Mouse (Mus musculus) liver, embryonic 16.5 days (tissue): ENCODE measurements around the gene Aff2. TPM values are rescaled to one million over a fixed set of nuclear protein-coding genes. Genes with fewer than 3 reads are reported as not detected.

Source experiments
- ATAC-seq: fragments of 200-750 bp; cut with Nextera tagmentation; 2 replicates; pipeline ENCODE4 v1.8.0; 2017; ENCODE audit warnings: low read depth, mild to moderate bottlenecking, moderate number of reproducible peaks, moderate library complexity
- H3K27ac ChIP-seq: fragments of 300-500 bp; sonication (generic); 2 replicates; pipeline ENCODE4 v1.5.1; 2014; ENCODE audit warnings: mild to moderate bottlenecking, low read length
- H3K27me3 ChIP-seq: fragments of 300-500 bp; sonication (generic); 2 replicates; pipeline ENCODE4 v1.6.1; 2014; ENCODE audit warnings: low read depth, low read length, mixed read lengths; ENCODE audit not compliant: control insufficient read depth, insufficient read depth
- H3K36me3 ChIP-seq: fragments of 300-500 bp; sonication (generic); 2 replicates; pipeline ENCODE4 v1.6.1; 2014; ENCODE audit warnings: mild to moderate bottlenecking; ENCODE audit not compliant: control insufficient read depth, insufficient read depth
- H3K4me1 ChIP-seq: fragments of 300-500 bp; sonication (generic); 2 replicates; pipeline ENCODE4 v1.6.1; 2014; ENCODE audit warnings: low read depth, low read length, mixed read lengths; ENCODE audit not compliant: control insufficient read depth
- H3K4me2 ChIP-seq: fragments of 300-500 bp; sonication (generic); 2 replicates; pipeline ENCODE4 v1.6.1; 2014; ENCODE audit warnings: low read depth, low read length, mixed read lengths
- H3K4me3 ChIP-seq: fragments of 300-500 bp; sonication (generic); 2 replicates; pipeline ENCODE4 v1.5.1; 2014; ENCODE audit warnings: low read depth, mild to moderate bottlenecking, low read length
- H3K9ac ChIP-seq: fragments of 300-500 bp; sonication (generic); 2 replicates; pipeline ENCODE4 v1.6.1; 2014; ENCODE audit warnings: low read depth, low read length
- H3K9me3 ChIP-seq: fragments of 300-500 bp; sonication (generic); replicated peaks from 2 replicates; pipeline ENCODE4 v1.6.1; 2016; ENCODE audit warnings: low read length; ENCODE audit not compliant: control insufficient read depth
- WGBS: fragments of 180-500 bp; shearing (Covaris S2); extraction: QIAGEN DNeasy Blood & Tissue Kit; methylation state at CpG from one replicate; pipeline ENCODE4 v1.1.7; 2014; ENCODE audit not compliant: insufficient replicate concordance; 5-methylcytosine and 5-hydroxymethylcytosine counted together
- polyA plus RNA-seq: library from polyadenylated mRNA; unstranded; fragments of >200 nt; fragmentation: Nextera tagmentation; extraction: Ambion mirVana; gene quantifications from 2 replicates; pipeline ENCODE4 v1.2.1, GENCODE M21; 2015

The Aff2 gene
- polyA plus RNA-seq, 1 experiment from 2014 or later: 0.55 TPM

- Histone ChIP-seq H3K9me3 (no peaks in the 10 kb centered on the region), H3K27ac (no peak overlapping the region), H3K36me3 (no peaks in the 10 kb centered on the region), H3K27me3 (no peaks in the 10 kb centered on the region), H3K4me2 (no peak overlapping the region), H3K9ac (no peak overlapping the region), H3K4me3 (no peak overlapping the region), H3K4me1 (no peaks in the 10 kb centered on the region)
- 70% methylated on average over 2 of the region's 2 CpGs for WGBS
- no peak for ATAC-seq
These were observed 455.0 kb downstream of the Aff2 start for GRCm38 (mm10) chrX:69815054-69815453.

- ATAC-seq: no peak
- H3K4me1 ChIP-seq: no peaks in the 10 kb centered on the region
- H3K4me2 ChIP-seq: no peak overlapping the region
- H3K4me3 ChIP-seq: no peak overlapping the region
- H3K9ac ChIP-seq: no peak overlapping the region
- no peaks in the 10 kb centered on the region for H3K9me3 ChIP-seq
- no peaks in the 10 kb centered on the region for H3K36me3 ChIP-seq
- H3K27ac ChIP-seq: no peak overlapping the region
- H3K27me3 ChIP-seq: no peaks in the 10 kb centered on the region
- WGBS: 64% methylated on average over 3 of the region's 3 CpGs
These were observed 457.6 kb downstream of the Aff2 start for GRCm38 (mm10) chrX:69817679-69818078.

GRCm38 (mm10) chrX:69818188-69818587, 458.1 kb downstream of the Aff2 start:
- Histone ChIP-seq H3K36me3 (no peaks in the 10 kb centered on the region), H3K4me1 (no peaks in the 10 kb centered on the region), H3K4me3 (no peak overlapping the region), H3K27ac (no peak overlapping the region), H3K9ac (no peak overlapping the region), H3K9me3 (no peaks in the 10 kb centered on the region), H3K27me3 (no peaks in the 10 kb centered on the region), H3K4me2 (no peak overlapping the region)
- no peak for ATAC-seq
- WGBS: 54% methylated on average over 5 of the region's 5 CpGs

- Histone ChIP-seq H3K36me3 (no peaks in the 10 kb centered on the region), H3K4me1 (no peaks in the 10 kb centered on the region), H3K27ac (no peak overlapping the region), H3K27me3 (no peaks in the 10 kb centered on the region), H3K9me3 (no peaks in the 10 kb centered on the region), H3K9ac (no peak overlapping the region), H3K4me2 (no peak overlapping the region), H3K4me3 (no peak overlapping the region)
- 79% methylated on average over 5 of the region's 5 CpGs for WGBS
- ATAC-seq: no peak
These were observed 507.5 kb downstream of the Aff2 start for GRCm38 (mm10) chrX:69867601-69868000.

GRCm38 (mm10) chrX:69891713-69892112, 531.6 kb downstream of the Aff2 start:
- Histone ChIP-seq H3K9me3 (no peaks in the 10 kb centered on the region), H3K27ac (no peak overlapping the region), H3K9ac (no peak overlapping the region), H3K4me2 (no peak overlapping the region), H3K27me3 (no peaks in the 10 kb centered on the region), H3K36me3 (no peaks in the 10 kb centered on the region), H3K4me1 (no peaks in the 10 kb centered on the region), H3K4me3 (no peak overlapping the region)
- 47% methylated on average over 3 of the region's 3 CpGs for WGBS
- no peak for ATAC-seq
